Mouse (Mus musculus): ENCODE results near the gene Pla2g4d. TPM values are rescaled to one million over a fixed set of nuclear protein-coding genes. Genes with fewer than 3 reads are reported as not detected.
"Not testable (repeated sequence)": the region's sequence is repeated elsewhere in the genome, so short reads cannot be mapped to it uniquely, and the experiment has no call there.

Pla2g4d gene
- polyA plus RNA-seq, 1 experiment from 2014 or later = 0.02 TPM

DNA sequence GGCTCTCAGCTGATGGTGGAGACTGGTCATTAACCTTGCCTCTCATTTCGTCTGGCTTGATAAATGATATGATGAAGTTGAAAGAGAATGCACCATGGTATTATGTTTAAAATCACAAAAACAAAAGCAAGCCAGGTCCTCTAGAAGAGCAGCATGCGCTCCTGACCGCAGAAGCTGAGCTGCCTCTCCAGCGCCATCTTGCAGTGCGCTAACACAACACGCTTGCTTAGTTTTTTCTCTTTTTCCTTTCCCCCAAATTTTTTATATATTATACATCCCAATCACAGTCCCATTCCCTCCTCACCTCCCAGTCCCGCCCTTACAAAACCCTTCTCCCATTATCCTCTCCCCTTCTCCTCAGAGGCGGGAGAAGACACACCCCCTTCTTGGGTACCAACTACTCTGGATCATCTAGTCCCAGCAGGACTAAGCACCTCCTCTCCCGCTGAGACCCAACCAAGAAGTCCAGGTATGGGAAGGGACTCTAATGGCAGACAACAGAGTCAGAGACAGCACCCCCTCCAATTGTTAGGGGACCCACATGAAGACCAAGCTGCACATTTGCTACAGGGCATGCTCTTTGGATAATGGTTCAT, 43.5 kb downstream of the Pla2g4d start:
- peak; percentile 43 for DNase-seq (ENCODE audit: low spot score)
- H3K4me3 ChIP-seq = peak overlapping the region; percentile 55
- WGBS = 19% methylated on average over 9 of the region's 9 CpGs
- peaks cover 40% of the 10 kb centered on the region for H3K27me3 ChIP-seq (ENCODE audit: low read depth, poor library complexity, severe bottlenecking)
- peak overlapping the region; percentile 53 for H3K27ac ChIP-seq (replicated peaks)
- H3K36me3 ChIP-seq = no peaks in the 10 kb centered on the region
- H3K4me1 ChIP-seq = peaks cover 9% of the 10 kb centered on the region
- no peaks in the 10 kb centered on the region for H3K9me3 ChIP-seq (replicated peaks)

DNA sequence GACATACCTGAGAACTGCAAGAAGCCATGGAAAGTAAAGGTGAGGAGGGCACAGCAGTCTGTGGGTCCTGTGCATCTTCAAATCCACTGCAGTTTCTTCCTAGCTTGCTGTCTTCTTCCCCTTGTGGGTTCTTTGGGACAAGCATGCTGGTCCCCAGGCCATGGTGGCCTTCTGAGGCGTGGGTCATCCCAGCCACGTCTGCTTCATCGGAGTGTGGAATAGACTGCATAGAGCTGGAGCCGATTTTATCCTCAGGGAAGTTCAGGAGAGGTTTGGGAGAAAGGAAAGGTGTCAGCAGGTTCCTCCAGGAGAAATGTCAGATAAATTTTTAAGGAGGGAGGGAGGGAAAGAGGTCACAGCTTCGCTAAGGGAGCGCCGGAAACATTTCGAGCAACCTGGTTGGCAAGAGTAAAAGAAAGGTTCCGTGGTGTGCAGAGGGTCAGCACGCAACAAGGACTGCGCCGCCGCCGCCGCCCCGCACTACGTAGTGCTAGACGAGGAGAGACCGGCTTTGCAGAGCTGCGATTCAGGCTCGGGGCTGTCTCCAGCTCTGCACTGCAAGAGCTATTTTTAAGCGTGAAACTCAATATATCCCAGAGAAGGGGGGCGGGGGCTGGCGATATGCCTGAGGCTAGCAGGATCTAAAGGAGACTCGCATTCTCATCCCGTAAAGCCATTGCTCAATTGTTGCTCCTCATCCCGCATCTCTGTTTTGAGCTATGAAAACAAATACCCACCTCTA, 44.1 kb downstream of the Pla2g4d start, which contains the start of gene Pla2g4e:
Gene Pla2g4e, minus strand, starts transcription at position 657 of the 742 bp plus-strand sequence.
- DNase-seq (ENCODE audit: low spot score) = no peak
- Histone ChIP-seq H3K4me1 (peaks cover 9% of the 10 kb centered on the region), H3K36me3 (no peaks in the 10 kb centered on the region), H3K27me3 (ENCODE audit: low read depth, poor library complexity, severe bottlenecking) (peaks cover 40% of the 10 kb centered on the region), H3K9me3 (replicated peaks) (no peaks in the 10 kb centered on the region), H3K27ac (replicated peaks) (peak within 1 kb of the TSS; percentile 53), H3K4me3 (peak within 1 kb of the TSS; percentile 55)
- WGBS = 5% methylated on average over 27 of the region's 27 CpGs

DNA sequence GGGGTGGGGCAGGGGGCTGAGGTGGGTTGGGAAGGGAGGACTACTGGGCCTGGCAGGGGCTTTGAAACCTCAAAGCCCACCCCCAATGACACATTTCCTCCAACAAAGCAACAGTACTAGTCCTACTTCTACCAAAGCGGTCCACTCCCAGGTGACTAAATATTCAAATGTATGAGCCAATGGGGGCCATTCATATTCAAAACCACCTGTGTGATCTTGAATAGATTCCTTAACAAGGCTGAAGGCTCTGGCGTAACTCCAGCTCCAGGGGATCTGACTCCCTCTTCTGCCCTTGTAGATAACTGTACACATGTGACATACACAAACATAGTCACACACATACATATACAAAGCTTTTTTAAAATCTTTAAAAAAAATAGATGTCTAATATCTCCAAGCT, 45.0 kb downstream of the Pla2g4d start:
- peaks cover 40% of the 10 kb centered on the region for H3K27me3 ChIP-seq (ENCODE audit: low read depth, poor library complexity, severe bottlenecking)
- 87% methylated on average over 2 of the region's 2 CpGs for WGBS
- H3K9me3 ChIP-seq (replicated peaks) = no peaks in the 10 kb centered on the region
- DNase-seq (ENCODE audit: low spot score) = no peak
- no peak overlapping the region for H3K4me3 ChIP-seq
- peaks cover 9% of the 10 kb centered on the region for H3K4me1 ChIP-seq
- no peaks in the 10 kb centered on the region for H3K36me3 ChIP-seq
- H3K27ac ChIP-seq (replicated peaks) = no peak overlapping the region

- Histone ChIP-seq H3K36me3 (no peaks in the 10 kb centered on the region), H3K27me3 (ENCODE audit: low read depth, poor library complexity, severe bottlenecking) (peaks cover 40% of the 10 kb centered on the region), H3K9me3 (replicated peaks) (no peaks in the 10 kb centered on the region), H3K4me1 (peaks cover 9% of the 10 kb centered on the region), H3K4me3 (no peak overlapping the region), H3K27ac (replicated peaks) (no peak overlapping the region)
- no peak for DNase-seq (ENCODE audit: low spot score)
- WGBS = 80% methylated on average over 5 of the region's 5 CpGs
Measured at GRCm38 (mm10) chr2:120242791-120243467, 46.1 kb downstream of the Pla2g4d start.

GRCm38 (mm10) chr2:120238733-120239132, 50.3 kb downstream of the Pla2g4d start:
- not testable (repeated sequence) for H3K4me3 ChIP-seq; H3K4me1 ChIP-seq; H3K27ac ChIP-seq (replicated peaks); H3K9me3 ChIP-seq (replicated peaks); DNase-seq (ENCODE audit: low spot score); H3K27me3 ChIP-seq (ENCODE audit: low read depth, poor library complexity, severe bottlenecking); H3K36me3 ChIP-seq
- WGBS = 94% methylated on average over 9 of the region's 9 CpGs

GRCm38 (mm10) chr2:120237784-120238183, 51.2 kb downstream of the Pla2g4d start:
- WGBS = 79% methylated on average over 5 of the region's 5 CpGs
- no peak for DNase-seq (ENCODE audit: low spot score)
- H3K9me3 ChIP-seq (replicated peaks) = no peaks in the 10 kb centered on the region
- peaks cover under 1% of the 10 kb centered on the region; the same call in 1 of the 2 replicates for H3K27me3 ChIP-seq (ENCODE audit: low read depth, poor library complexity, severe bottlenecking)
- no peaks in the 10 kb centered on the region for H3K4me1 ChIP-seq
- no peaks in the 10 kb centered on the region for H3K36me3 ChIP-seq
- H3K4me3 ChIP-seq = no peak overlapping the region
- no peak overlapping the region for H3K27ac ChIP-seq (replicated peaks)

- H3K36me3 ChIP-seq = no peaks in the 10 kb centered on the region
- H3K4me1 ChIP-seq = no peaks in the 10 kb centered on the region
- H3K4me3 ChIP-seq = no peak overlapping the region
- no peaks in the 10 kb centered on the region for H3K27me3 ChIP-seq (ENCODE audit: low read depth, poor library complexity, severe bottlenecking)
- WGBS = 85% methylated on average over 3 of the region's 3 CpGs
- no peak overlapping the region for H3K27ac ChIP-seq (replicated peaks)
- no peak for DNase-seq (ENCODE audit: low spot score)
- no peaks in the 10 kb centered on the region for H3K9me3 ChIP-seq (replicated peaks)
Measured at GRCm38 (mm10) chr2:120235947-120236640, 52.9 kb downstream of the Pla2g4d start.

GRCm38 (mm10) chr2:120235381-120235780, 53.6 kb downstream of the Pla2g4d start:
- no peaks in the 10 kb centered on the region for H3K9me3 ChIP-seq (replicated peaks)
- no peaks in the 10 kb centered on the region for H3K4me1 ChIP-seq
- H3K4me3 ChIP-seq = no peak overlapping the region
- no peak overlapping the region for H3K27ac ChIP-seq (replicated peaks)
- no peak for DNase-seq (ENCODE audit: low spot score)
- WGBS = 76% methylated on average over 3 of the region's 3 CpGs
- H3K27me3 ChIP-seq (ENCODE audit: low read depth, poor library complexity, severe bottlenecking) = no peaks in the 10 kb centered on the region
- H3K36me3 ChIP-seq = no peaks in the 10 kb centered on the region

GRCm38 (mm10) chr2:120231642-120232041, 57.4 kb downstream of the Pla2g4d start:
- no peak overlapping the region for H3K4me3 ChIP-seq
- H3K36me3 ChIP-seq = no peaks in the 10 kb centered on the region
- H3K9me3 ChIP-seq (replicated peaks) = no peaks in the 10 kb centered on the region
- H3K27me3 ChIP-seq (ENCODE audit: low read depth, poor library complexity, severe bottlenecking) = no peaks in the 10 kb centered on the region
- no peak for DNase-seq (ENCODE audit: low spot score)
- WGBS = 72% methylated on average over 3 of the region's 3 CpGs
- H3K4me1 ChIP-seq = no peaks in the 10 kb centered on the region
- H3K27ac ChIP-seq (replicated peaks) = no peak overlapping the region

Other genes starting within 250 kb of the Pla2g4d start
- 26.6 and 35.9 TPM in 2 replicates for gene Ehd4, start 134.6 kb downstream of the Pla2g4d start, polyA plus RNA-seq (2016; fragmentation: Nextera tagmentation; extraction: Ambion mirVana)
- gene Pla2g4e, start 43.9 kb downstream of the Pla2g4d start, polyA plus RNA-seq (2016; fragmentation: Nextera tagmentation; extraction: Ambion mirVana) = 0.07 TPM in 1 of 2 replicates, not detected in the other
- not detected in 2 replicates for gene Pla2g4f, start 25.0 kb upstream of the Pla2g4d start, polyA plus RNA-seq (2016; fragmentation: Nextera tagmentation; extraction: Ambion mirVana)
- 24.9 and 33.1 TPM in 2 replicates for gene Vps39, start 63.9 kb upstream of the Pla2g4d start, polyA plus RNA-seq (2016; fragmentation: Nextera tagmentation; extraction: Ambion mirVana)
- gene Ganc, start 114.7 kb upstream of the Pla2g4d start, polyA plus RNA-seq (2016; fragmentation: Nextera tagmentation; extraction: Ambion mirVana) = 7.1 and 8.7 TPM in 2 replicates
- gene Tmem87a, start 114.9 kb upstream of the Pla2g4d start, polyA plus RNA-seq (2016; fragmentation: Nextera tagmentation; extraction: Ambion mirVana) = 5.6 and 6.1 TPM in 2 replicates
- gene Capn3, start 166.8 kb upstream of the Pla2g4d start, polyA plus RNA-seq (2016; fragmentation: Nextera tagmentation; extraction: Ambion mirVana) = 5.5 and 7.8 TPM in 2 replicates